Mouse (Mus musculus): ENCODE results near the gene Polr2i. TPM values are rescaled to one million over a fixed set of nuclear protein-coding genes. Genes with fewer than 3 reads are reported as not detected.

The Polr2i gene
- polyA plus RNA-seq, 1 experiment from 2014 or later, result 91.2 TPM

DNA sequence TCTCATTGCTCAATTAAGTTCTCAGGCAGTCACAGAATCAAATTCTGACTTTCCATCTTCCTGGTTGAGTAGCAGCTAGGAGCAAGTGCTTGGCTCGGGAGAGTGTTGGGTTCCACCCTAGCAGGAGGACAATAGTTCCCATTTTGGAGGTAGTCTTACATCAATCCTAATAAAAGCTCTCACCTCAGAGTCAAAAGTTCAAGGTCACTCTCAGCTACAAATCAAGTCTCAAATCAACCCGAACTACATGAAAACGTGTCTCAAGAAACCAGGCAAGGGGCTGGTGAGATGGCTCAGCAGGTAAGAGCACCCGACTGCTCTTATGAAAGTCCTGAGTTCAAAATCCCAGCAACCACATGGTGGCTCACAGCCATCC is 42.6 kb upstream of the Polr2i start:
- WGBS, result 70% methylated on average over 4 of the region's 4 CpGs
- peaks cover 63% of the 10 kb centered on the region for H3K36me3 ChIP-seq (ENCODE audit: control insufficient read depth, insufficient read depth)
- no peaks in the 10 kb centered on the region for H3K27me3 ChIP-seq (replicated peaks; ENCODE audit: control insufficient read depth, insufficient read depth, low read length)
- TF ChIP-seq CTCF (IDR thresholded peaks at IDR 0.05; ENCODE audit: low read depth), result no peak
- no peaks in the 10 kb centered on the region for H3K4me1 ChIP-seq (replicated peaks; ENCODE audit: control insufficient read depth, insufficient read depth, low read length)
- no peak overlapping the region for H3K27ac ChIP-seq (ENCODE audit: low read depth, low read length)
- no peak overlapping the region for H3K9ac ChIP-seq (ENCODE audit: low read depth, low read length)
- no peak for ATAC-seq
- no peak overlapping the region for H3K4me3 ChIP-seq (ENCODE audit: low read depth, low read length)
- H3K9me3 ChIP-seq (ENCODE audit: control insufficient read depth), result no peaks in the 10 kb centered on the region
- no peak overlapping the region for H3K4me2 ChIP-seq (replicated peaks; ENCODE audit: low read depth)

DNA sequence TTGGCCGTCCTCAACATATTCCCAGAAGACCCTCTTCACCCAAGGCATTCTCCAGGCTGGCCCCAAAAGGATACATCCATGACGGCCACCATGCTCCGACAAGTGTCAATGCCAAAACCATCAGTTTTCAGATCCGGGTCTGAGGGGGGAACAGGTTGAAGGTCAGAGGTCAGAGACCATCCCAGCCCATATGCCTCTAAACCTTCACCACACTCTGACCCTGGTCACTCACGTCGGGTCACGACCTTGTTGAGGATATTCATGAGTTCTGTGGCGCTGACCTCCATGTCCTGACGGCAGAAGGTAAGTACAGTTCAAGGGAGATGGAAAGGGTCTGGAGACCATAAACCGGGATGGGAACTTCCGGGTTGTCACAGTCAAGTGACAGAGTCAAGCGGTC is 39.7 kb upstream of the Polr2i start:
- Histone ChIP-seq H3K27ac (ENCODE audit: low read depth, low read length) (no peak overlapping the region), H3K9me3 (ENCODE audit: control insufficient read depth) (no peaks in the 10 kb centered on the region), H3K4me3 (ENCODE audit: low read depth, low read length) (no peak overlapping the region), H3K27me3 (replicated peaks; ENCODE audit: control insufficient read depth, insufficient read depth, low read length) (no peaks in the 10 kb centered on the region), H3K4me2 (replicated peaks; ENCODE audit: low read depth) (no peak overlapping the region), H3K4me1 (replicated peaks; ENCODE audit: control insufficient read depth, insufficient read depth, low read length) (no peaks in the 10 kb centered on the region; the same call in 1 of the 2 replicates), H3K36me3 (ENCODE audit: control insufficient read depth, insufficient read depth) (peaks cover 46% of the 10 kb centered on the region), H3K9ac (ENCODE audit: low read depth, low read length) (no peak overlapping the region)
- 89% methylated on average over 12 of the region's 12 CpGs for WGBS
- no peak for ATAC-seq
- no peak for TF ChIP-seq CTCF (IDR thresholded peaks at IDR 0.05; ENCODE audit: low read depth)

DNA sequence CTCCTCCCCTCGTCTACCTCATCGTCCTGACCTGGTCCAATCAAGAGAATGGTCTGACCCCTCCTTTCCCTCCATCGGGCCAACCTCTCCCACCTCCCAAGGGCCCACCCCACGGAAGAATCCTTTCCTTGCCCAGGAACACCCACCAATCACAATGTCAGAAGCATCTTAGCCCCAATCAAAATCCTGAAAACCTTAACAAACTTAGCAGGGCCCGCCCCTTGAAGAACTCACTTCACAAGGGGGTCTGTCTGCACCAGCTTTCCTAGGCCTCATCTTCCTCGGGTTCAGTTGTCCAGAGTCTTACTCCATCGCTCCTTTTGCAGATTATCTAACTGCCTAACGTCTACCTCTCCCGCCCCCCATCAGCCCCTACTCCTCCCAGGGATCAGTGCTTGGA is 38.7 kb upstream of the Polr2i start:
- peaks cover 36% of the 10 kb centered on the region for H3K36me3 ChIP-seq (ENCODE audit: control insufficient read depth, insufficient read depth)
- H3K9ac ChIP-seq (ENCODE audit: low read depth, low read length), result no peak overlapping the region
- H3K9me3 ChIP-seq (ENCODE audit: control insufficient read depth), result no peaks in the 10 kb centered on the region
- no peaks in the 10 kb centered on the region for H3K27me3 ChIP-seq (replicated peaks; ENCODE audit: control insufficient read depth, insufficient read depth, low read length)
- H3K4me2 ChIP-seq (replicated peaks; ENCODE audit: low read depth), result peak overlapping the region; percentile 86
- H3K4me1 ChIP-seq (replicated peaks; ENCODE audit: control insufficient read depth, insufficient read depth, low read length), result no peaks in the 10 kb centered on the region; the same call in 1 of the 2 replicates
- H3K27ac ChIP-seq (ENCODE audit: low read depth, low read length), result no peak overlapping the region
- ATAC-seq, result no peak
- TF ChIP-seq CTCF (IDR thresholded peaks at IDR 0.05; ENCODE audit: low read depth), result no peak
- H3K4me3 ChIP-seq (ENCODE audit: low read depth, low read length), result peak overlapping the region; percentile 66
- 47% methylated on average over 9 of the region's 9 CpGs for WGBS

DNA sequence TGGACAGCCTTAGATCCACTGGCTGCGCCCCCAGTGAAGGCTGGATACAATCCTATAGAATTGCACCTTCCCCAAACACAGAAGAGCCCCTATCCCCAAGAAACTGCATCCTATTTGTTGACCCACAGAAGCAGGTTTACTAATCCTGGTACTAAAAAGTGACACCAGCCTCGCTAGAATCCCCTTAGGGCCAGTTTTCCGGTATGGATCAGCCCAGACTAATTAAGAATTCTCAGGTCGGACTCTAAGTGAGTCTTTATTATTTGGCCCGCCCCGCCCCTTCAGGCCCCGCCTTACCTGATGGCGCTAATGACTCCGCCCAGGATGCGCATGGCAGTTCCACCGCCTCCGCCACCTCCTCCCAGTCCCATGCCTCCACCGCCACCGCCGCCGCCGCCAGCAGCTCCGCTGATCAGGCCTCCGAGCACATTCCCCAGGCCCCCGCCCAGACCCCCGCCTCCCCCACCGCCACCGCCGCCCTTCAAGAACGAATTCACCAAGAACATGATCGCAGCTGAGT is 38.1 kb upstream of the Polr2i start:
- Histone ChIP-seq H3K4me3 (ENCODE audit: low read depth, low read length) (peak overlapping the region; percentile 66), H3K9ac (ENCODE audit: low read depth, low read length) (peak overlapping the region; percentile 68), H3K9me3 (ENCODE audit: control insufficient read depth) (no peaks in the 10 kb centered on the region), H3K4me1 (replicated peaks; ENCODE audit: control insufficient read depth, insufficient read depth, low read length) (no peaks in the 10 kb centered on the region; the same call in 1 of the 2 replicates), H3K27me3 (replicated peaks; ENCODE audit: control insufficient read depth, insufficient read depth, low read length) (no peaks in the 10 kb centered on the region), H3K36me3 (ENCODE audit: control insufficient read depth, insufficient read depth) (peaks cover 30% of the 10 kb centered on the region), H3K27ac (ENCODE audit: low read depth, low read length) (peak overlapping the region; percentile 89), H3K4me2 (replicated peaks; ENCODE audit: low read depth) (peak overlapping the region; percentile 86)
- no peak for TF ChIP-seq CTCF (IDR thresholded peaks at IDR 0.05; ENCODE audit: low read depth)
- WGBS, result 2% methylated on average over 26 of the region's 26 CpGs
- ATAC-seq, result peak; percentile 53

DNA sequence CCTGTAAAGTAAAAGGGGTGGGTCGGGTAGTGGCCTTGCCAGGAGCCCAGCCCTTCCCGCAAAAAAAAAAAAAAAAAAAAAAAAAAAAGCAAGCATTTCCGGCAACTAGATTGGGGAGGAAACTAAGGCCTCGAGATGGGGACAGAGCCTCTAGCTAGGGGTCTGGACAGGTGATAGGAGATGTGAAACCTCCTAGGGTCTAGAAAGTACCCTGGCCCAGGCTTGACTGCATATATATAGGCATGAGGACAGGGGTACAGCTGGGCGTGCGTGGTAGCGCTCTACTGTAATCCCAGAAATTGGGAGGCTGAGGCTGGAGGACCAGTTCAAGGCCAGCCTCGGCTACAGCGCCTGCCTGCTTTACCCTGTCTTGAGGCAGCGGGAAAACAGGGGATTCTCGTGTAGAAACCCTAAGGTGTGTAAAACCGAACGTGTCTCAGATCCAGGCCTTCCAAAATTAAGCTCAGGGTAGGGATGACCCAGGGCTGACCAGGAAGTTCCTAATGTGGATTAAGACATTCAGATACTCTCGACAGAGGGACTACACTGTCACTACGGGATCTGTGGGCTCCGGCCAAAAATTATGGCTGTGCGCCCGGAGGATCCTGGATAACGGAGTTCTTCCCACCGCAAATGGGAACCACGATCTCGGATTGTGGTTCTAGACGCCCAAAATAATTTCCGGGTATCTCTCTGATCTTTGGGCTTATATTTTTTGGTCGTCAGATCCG is 37.5 kb upstream of the Polr2i start:
- no peaks in the 10 kb centered on the region; the same call in 1 of the 2 replicates for H3K4me1 ChIP-seq (replicated peaks; ENCODE audit: control insufficient read depth, insufficient read depth, low read length)
- TF ChIP-seq CTCF (IDR thresholded peaks at IDR 0.05; ENCODE audit: low read depth), result no peak
- H3K27ac ChIP-seq (ENCODE audit: low read depth, low read length), result peak overlapping the region; percentile 89
- peaks cover 24% of the 10 kb centered on the region for H3K36me3 ChIP-seq (ENCODE audit: control insufficient read depth, insufficient read depth)
- H3K4me2 ChIP-seq (replicated peaks; ENCODE audit: low read depth), result peak overlapping the region; percentile 86
- peak; percentile 28 for ATAC-seq
- H3K4me3 ChIP-seq (ENCODE audit: low read depth, low read length), result peak overlapping the region; percentile 66
- no peaks in the 10 kb centered on the region for H3K9me3 ChIP-seq (ENCODE audit: control insufficient read depth)
- H3K9ac ChIP-seq (ENCODE audit: low read depth, low read length), result peak overlapping the region; percentile 68
- H3K27me3 ChIP-seq (replicated peaks; ENCODE audit: control insufficient read depth, insufficient read depth, low read length), result no peaks in the 10 kb centered on the region
- WGBS, result under 1% methylated on average over 26 of the region's 26 CpGs

DNA sequence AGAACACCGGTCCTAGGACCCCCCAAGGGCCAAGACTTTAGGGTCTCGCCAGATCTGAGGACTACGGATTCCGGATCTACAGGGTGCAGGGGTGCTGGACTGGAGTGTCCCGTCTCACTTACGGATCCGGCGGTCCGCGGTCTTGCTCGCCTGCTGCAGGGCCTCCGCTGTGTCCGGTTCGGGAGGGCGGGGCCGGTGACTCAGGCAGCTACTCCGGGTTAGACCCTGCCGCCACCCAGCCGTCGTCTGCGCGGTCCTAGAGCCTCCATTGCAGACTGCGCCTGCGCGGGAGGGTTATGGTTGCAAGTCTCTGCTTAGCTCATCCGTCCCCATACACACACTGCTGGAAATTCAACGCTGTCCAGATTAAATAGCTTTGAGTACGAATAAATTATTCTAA is 36.9 kb upstream of the Polr2i start:
- peak overlapping the region; percentile 68 for H3K9ac ChIP-seq (ENCODE audit: low read depth, low read length)
- no peak for TF ChIP-seq CTCF (IDR thresholded peaks at IDR 0.05; ENCODE audit: low read depth)
- no peaks in the 10 kb centered on the region for H3K27me3 ChIP-seq (replicated peaks; ENCODE audit: control insufficient read depth, insufficient read depth, low read length)
- H3K9me3 ChIP-seq (ENCODE audit: control insufficient read depth), result no peaks in the 10 kb centered on the region
- no peaks in the 10 kb centered on the region; the same call in 1 of the 2 replicates for H3K4me1 ChIP-seq (replicated peaks; ENCODE audit: control insufficient read depth, insufficient read depth, low read length)
- peak; percentile 90 for ATAC-seq
- H3K27ac ChIP-seq (ENCODE audit: low read depth, low read length), result peak overlapping the region; percentile 89
- H3K4me2 ChIP-seq (replicated peaks; ENCODE audit: low read depth), result peak overlapping the region; percentile 86
- H3K36me3 ChIP-seq (ENCODE audit: control insufficient read depth, insufficient read depth), result peaks cover 22% of the 10 kb centered on the region
- WGBS, result under 1% methylated on average over 28 of the region's 28 CpGs
- H3K4me3 ChIP-seq (ENCODE audit: low read depth, low read length), result peak overlapping the region; percentile 66

All from intestine, postnatal 0 days (tissue).